ENCODE assay signal across 7 mouse cellular contexts in genomic region chr3:101551457-101552230, GRCm38 (mm10). TPM values are rescaled to one million over a fixed set of nuclear protein-coding genes. Genes with fewer than 3 reads are reported as not detected.
DNase-seq lines count a peak whose midpoint lies in the region; ATAC-seq and TF ChIP-seq lines count a peak whose summit lies in the region.

No protein-coding gene starts in this region.

- ATAC-seq in forebrain, postnatal 0 days: peak; percentile 60
- ATAC-seq in megakaryocyte-erythroid progenitor cell, adult 5-6 weeks (replicated peaks; ENCODE audit: low FRiP score, low TSS enrichment, poor library complexity, severe bottlenecking): peak; percentile 94

- H3K27ac ChIP-seq in forebrain, postnatal 0 days (ENCODE audit: low read depth, low read length): no peak overlapping the region
- peak overlapping the region; percentile 77 for H3K27ac ChIP-seq in hindbrain, embryonic 10.5 days

- H3K9me3 ChIP-seq in E14TG2a.4 (ENCODE audit: low read length): no peaks in the 10 kb centered on the region
- H3K9me3 ChIP-seq in forebrain, postnatal 0 days (ENCODE audit: low read length): no peaks in the 10 kb centered on the region
- no peaks in the 10 kb centered on the region for H3K9me3 ChIP-seq in hindbrain, embryonic 10.5 days

- peak; percentile 93 for DNase-seq in Muller cell, postnatal 12 days (ENCODE audit: inconsistent ontology term)
- DNase-seq in forebrain, postnatal 0 days: no peak
- peak; percentile 48 for DNase-seq in hindbrain, embryonic 10.5 days (ENCODE audit: low spot score)
- DNase-seq in left cerebral cortex, adult 9 months (ENCODE audit: low spot score in 2 of 2): peak; percentile 52 to 66
- peak; percentile 71 for DNase-seq in telencephalon, adult 2 months (ENCODE audit: low read depth, low spot score)

- H3K36me3 ChIP-seq in E14TG2a.4 (ENCODE audit: insufficient read depth, low read length): no peaks in the 10 kb centered on the region
- H3K36me3 ChIP-seq in forebrain, postnatal 0 days (ENCODE audit: insufficient read depth): no peaks in the 10 kb centered on the region
- H3K36me3 ChIP-seq in hindbrain, embryonic 10.5 days: no peaks in the 10 kb centered on the region

- TF ChIP-seq CTCF in E14TG2a.4 (conservative IDR thresholded peaks at IDR 0.05; ENCODE audit: low read length): no peak
- TF ChIP-seq CTCF in forebrain, postnatal 0 days (IDR thresholded peaks at IDR 0.05; ENCODE audit: low read depth): no peak

- no peak overlapping the region for H3K9ac ChIP-seq in forebrain, postnatal 0 days

- H3K4me2 ChIP-seq in forebrain, postnatal 0 days (ENCODE audit: low read depth): no peak overlapping the region

- 62% methylated on average over 26 of the region's 26 CpGs for WGBS in forebrain, postnatal 0 days
- WGBS in hindbrain, embryonic 10.5 days: 64% methylated on average over 26 of the region's 26 CpGs

- peak overlapping the region; percentile 43 for H3K4me3 ChIP-seq in E14TG2a.4 (replicated peaks; ENCODE audit: low read length)
- H3K4me3 ChIP-seq in forebrain, postnatal 0 days (ENCODE audit: low read depth, low read length): no peak overlapping the region
- H3K4me3 ChIP-seq in hindbrain, embryonic 10.5 days: peak overlapping the region; percentile 18

- H3K4me1 ChIP-seq in E14TG2a.4 (replicated peaks; ENCODE audit: low read depth, low read length): peaks cover 17% of the 10 kb centered on the region
- no peaks in the 10 kb centered on the region for H3K4me1 ChIP-seq in forebrain, postnatal 0 days (ENCODE audit: insufficient read depth)
- H3K4me1 ChIP-seq in hindbrain, embryonic 10.5 days (replicated peaks): peaks cover 21% of the 10 kb centered on the region

- H3K27me3 ChIP-seq in E14TG2a.4 (ENCODE audit: insufficient read depth, low read length): peaks cover 5% of the 10 kb centered on the region; the same call in 1 of the 2 replicates
- no peaks in the 10 kb centered on the region for H3K27me3 ChIP-seq in forebrain, postnatal 0 days (ENCODE audit: insufficient read depth, low read length)
- H3K27me3 ChIP-seq in hindbrain, embryonic 10.5 days (ENCODE audit: insufficient read depth, poor library complexity, severe bottlenecking): no peaks in the 10 kb centered on the region

RNA-seq across cellular contexts. Expression of gene Atp1a1, which starts 52.8 kb away (rescaled TPM):
- 160 and 199 TPM in 2 replicates for total RNA-seq in forebrain, postnatal 0 days (2014; rRNA removed)
- 50.2 and 53.7 TPM in 2 replicates for polyA plus RNA-seq in forebrain, postnatal 0 days (2015; fragmentation: Nextera tagmentation; extraction: Ambion mirVana)
- 50.2 and 63.3 TPM in 2 replicates for polyA plus RNA-seq in hindbrain, embryonic 10.5 days (2016; fragmentation: Nextera tagmentation; extraction: Ambion mirVana)
- total RNA-seq in megakaryocyte-erythroid progenitor cell, adult 5-6 weeks (2014; fragmentation: Nextera tagmentation): 105 TPM in 2 replicates
- 120 and 168 TPM in 2 replicates for total RNA-seq in megakaryocyte-erythroid progenitor cell, adult 5-6 weeks (2017)
